Mouse (Mus musculus) macrophage (primary cell): ENCODE data around the gene Atm. TPM values are rescaled to one million over a fixed set of nuclear protein-coding genes. Genes with fewer than 3 reads are reported as not detected.

Experiments used
- H3K27ac ChIP-seq: fragments of 350-480 bp; formaldehyde crosslinking; 2 replicates; pipeline ENCODE4 v1.9.0; 2021
- H3K36me3 ChIP-seq: fragments of 350-480 bp; formaldehyde crosslinking; 2 replicates; pipeline ENCODE4 v1.9.0; 2021; ENCODE audit errors: inconsistent target
- H3K4me3 ChIP-seq: fragments of 350-480 bp; formaldehyde crosslinking; 2 replicates; pipeline ENCODE4 v1.9.0; 2021; ENCODE audit errors: inconsistent target
- H3K79me2 ChIP-seq: fragments of 350-480 bp; formaldehyde crosslinking; 2 replicates; pipeline ENCODE4 v1.9.0; 2021; ENCODE audit errors: inconsistent target
- WGBS: methylation state at CpG from one replicate; pipeline ENCODE4 v1.1.7; 2026; ENCODE audit warnings: inconsistent platforms; ENCODE audit not compliant: missing documents; 5-methylcytosine and 5-hydroxymethylcytosine counted together
- polyA plus RNA-seq: library from polyadenylated mRNA; stranded (reverse); fragments of 250-400 nt; gene quantifications from 3 replicates; pipeline ENCODE4 v1.2.4, GENCODE M21; 2018; ENCODE audit warnings: inconsistent platforms

The Atm gene
- polyA plus RNA-seq, 1 experiment from 2014 or later: 2.7 TPM

DNA sequence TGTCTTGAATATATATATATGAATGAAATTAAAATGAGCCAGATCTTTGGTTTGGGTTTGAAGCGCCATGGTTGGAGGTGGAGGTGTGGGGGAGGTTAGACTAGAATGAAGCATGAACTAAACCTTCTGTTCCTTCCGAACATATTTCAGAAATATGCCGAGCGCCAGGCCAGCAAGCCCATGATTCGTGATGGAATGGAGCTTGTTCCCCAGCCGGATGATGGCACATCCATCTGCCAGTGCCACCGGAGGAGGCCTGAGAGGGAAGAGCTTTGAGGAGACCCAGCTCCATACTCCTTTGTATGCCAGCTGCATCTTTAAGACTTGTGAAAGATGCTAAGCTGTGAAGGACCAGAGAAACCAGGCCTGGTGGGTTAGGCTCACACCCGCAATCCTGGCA, 137.0 kb downstream of the Atm start:
- Histone ChIP-seq H3K27ac (no peak overlapping the region), H3K4me3 (no peak overlapping the region), H3K36me3 (0 out of 2 replicates have a peak, but pooled peaks cover 5% of the 10 kb centered on the region), H3K79me2 (no peaks in the 10 kb centered on the region)
- 95% methylated on average over 8 of the region's 8 CpGs for WGBS

DNA sequence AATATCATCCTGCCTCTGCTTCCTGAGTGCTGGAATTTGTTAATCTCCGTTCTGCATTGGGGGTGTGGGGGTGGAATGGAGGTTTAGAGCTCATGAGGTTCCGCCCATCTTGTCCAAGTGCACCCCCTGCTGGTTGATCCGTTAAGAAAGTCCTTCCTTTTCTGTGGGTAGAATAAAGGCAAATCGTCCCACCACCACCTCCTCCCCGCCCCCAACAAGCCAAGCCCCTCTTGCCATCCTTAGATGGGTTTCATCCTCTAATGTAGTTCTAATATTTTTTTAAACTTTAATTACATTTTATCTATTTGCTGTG, 138.2 kb downstream of the Atm start:
- H3K27ac ChIP-seq: no peak overlapping the region
- H3K36me3 ChIP-seq: 0 out of 2 replicates have a peak, but pooled peaks cover 5% of the 10 kb centered on the region
- WGBS: 5% methylated on average over 5 of the region's 5 CpGs
- H3K4me3 ChIP-seq: no peak overlapping the region
- H3K79me2 ChIP-seq: no peaks in the 10 kb centered on the region

DNA sequence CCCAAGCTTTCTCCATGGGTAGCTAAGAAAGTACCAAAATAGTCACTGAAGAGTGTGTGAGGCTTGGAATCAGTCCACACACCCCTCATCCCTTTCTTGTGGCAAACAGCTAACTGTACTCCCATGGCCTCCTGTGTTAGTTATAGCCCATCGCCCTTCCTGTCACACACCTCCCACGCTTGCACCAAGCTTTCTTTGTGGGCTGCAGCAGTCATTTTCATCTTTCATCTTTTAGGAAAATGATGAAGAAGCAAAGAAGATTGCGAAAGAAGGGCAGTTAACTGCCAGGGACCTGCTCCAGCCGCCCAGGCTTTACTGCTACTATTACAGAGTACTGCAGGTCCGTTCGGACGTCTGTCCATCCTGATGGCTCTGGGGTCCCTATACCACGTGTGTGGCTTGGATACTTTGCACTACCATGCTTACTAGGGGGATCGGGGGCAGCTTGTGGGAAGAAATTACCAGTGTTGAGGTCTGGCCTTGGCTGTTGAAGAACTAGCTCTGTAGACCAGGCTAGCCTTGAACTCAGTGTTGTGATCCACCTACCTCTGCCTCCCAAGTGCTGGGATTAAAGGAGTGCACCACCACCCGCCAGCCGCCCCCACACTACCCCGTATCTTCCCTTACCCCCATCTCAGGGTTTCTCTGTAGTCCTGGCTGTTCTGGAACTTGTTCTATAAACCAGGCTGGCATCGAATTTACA, 138.7 kb downstream of the Atm start:
- H3K4me3 ChIP-seq: no peak overlapping the region
- H3K79me2 ChIP-seq: no peaks in the 10 kb centered on the region
- H3K36me3 ChIP-seq: 0 out of 2 replicates have a peak, but pooled peaks cover 5% of the 10 kb centered on the region
- 47% methylated on average over 13 of the region's 13 CpGs for WGBS
- H3K27ac ChIP-seq: no peak overlapping the region

DNA sequence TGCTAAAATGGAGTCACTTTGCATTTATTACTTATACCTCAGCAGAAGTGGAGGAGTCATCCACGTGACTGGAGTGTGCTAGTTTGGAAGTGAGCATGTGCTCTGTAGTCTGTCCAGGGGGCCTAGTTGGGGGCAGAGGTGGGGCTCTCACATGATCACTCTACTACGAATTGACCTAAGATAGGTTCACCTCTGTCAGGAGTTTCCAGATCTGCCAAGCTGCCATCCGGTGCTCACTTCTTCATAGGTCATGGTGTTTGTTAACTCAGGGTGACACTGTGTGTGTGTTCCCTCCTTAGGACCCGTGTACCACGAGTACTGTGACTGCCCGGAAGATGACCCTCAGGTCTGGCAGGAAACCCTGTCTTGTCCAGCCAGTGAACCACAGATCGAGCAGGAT, 146.4 kb downstream of the Atm start:
- H3K27ac ChIP-seq: no peak overlapping the region
- WGBS: 72% methylated on average over 7 of the region's 7 CpGs
- H3K36me3 ChIP-seq: no peaks in the 10 kb centered on the region
- no peak overlapping the region for H3K4me3 ChIP-seq
- peaks cover 15% of the 10 kb centered on the region for H3K79me2 ChIP-seq

Other genes starting within 250 kb of the Atm start
- not detected in 3 replicates for gene Exph5, start 235.1 kb downstream of the Atm start, polyA plus RNA-seq
- 16.0 to 28.9 TPM (median 22.4 TPM) in 3 replicates for gene Kdelc2, start 152.7 kb downstream of the Atm start, polyA plus RNA-seq
- gene 4930550C14Rik, start 134.4 kb downstream of the Atm start, polyA plus RNA-seq: 0.22 to 0.46 TPM in 2 of 3 replicates, not detected in the other
- 6.9 to 9.3 TPM (median 9.2 TPM) in 3 replicates for gene Npat, start 307 bp upstream of the Atm start, polyA plus RNA-seq
- gene Acat1, start 73.6 kb upstream of the Atm start, polyA plus RNA-seq: 21.5 to 33.2 TPM (median 27.8 TPM) in 3 replicates
- gene Cul5, start 133.3 kb upstream of the Atm start, polyA plus RNA-seq: 12.7 to 19.8 TPM (median 18.2 TPM) in 3 replicates
- 0.79 to 1.9 TPM (median 1.4 TPM) in 3 replicates for gene Rab39, start 169.5 kb upstream of the Atm start, polyA plus RNA-seq
- gene Slc35f2, start 234.8 kb upstream of the Atm start, polyA plus RNA-seq: not detected in 3 replicates